Mouse (Mus musculus) brain, embryonic 14.5 days (tissue): ENCODE results near the gene Pdxdc1. TPM values are rescaled to one million over a fixed set of nuclear protein-coding genes. Genes with fewer than 3 reads are reported as not detected.

Experiments
- DNase-seq: peaks from one replicate; pipeline ENCODE4 v3.0.0-alpha.2; 2011; ENCODE audit warnings: low read depth
- CTCF ChIP-seq: fragments of 200-500 bp; IDR thresholded peaks from 2 replicates; pipeline ENCODE4 v1.5.1; 2012; ENCODE audit warnings: inconsistent platforms, mild to moderate bottlenecking, moderate library complexity, borderline replicate concordance; ENCODE audit not compliant: insufficient read depth, insufficient read length; ENCODE audit errors: extremely low read depth
- POLR2A ChIP-seq: fragments of 200-500 bp; IDR thresholded peaks from 2 replicates; pipeline ENCODE4 v1.6.1; 2012; ENCODE audit warnings: mild to moderate bottlenecking, inconsistent platforms, borderline replicate concordance; ENCODE audit not compliant: poor library complexity, insufficient read depth, insufficient read length, severe bottlenecking; ENCODE audit errors: extremely low read depth
- polyA plus RNA-seq: library from polyadenylated mRNA; depleted of rRNA; stranded (reverse); fragments of >200 nt; gene quantifications from 2 replicates; pipeline ENCODE4 v1.2.3, GENCODE M21; 2012

Gene Pdxdc1
- polyA plus RNA-seq, 1 experiment, result 57.9 TPM

DNA sequence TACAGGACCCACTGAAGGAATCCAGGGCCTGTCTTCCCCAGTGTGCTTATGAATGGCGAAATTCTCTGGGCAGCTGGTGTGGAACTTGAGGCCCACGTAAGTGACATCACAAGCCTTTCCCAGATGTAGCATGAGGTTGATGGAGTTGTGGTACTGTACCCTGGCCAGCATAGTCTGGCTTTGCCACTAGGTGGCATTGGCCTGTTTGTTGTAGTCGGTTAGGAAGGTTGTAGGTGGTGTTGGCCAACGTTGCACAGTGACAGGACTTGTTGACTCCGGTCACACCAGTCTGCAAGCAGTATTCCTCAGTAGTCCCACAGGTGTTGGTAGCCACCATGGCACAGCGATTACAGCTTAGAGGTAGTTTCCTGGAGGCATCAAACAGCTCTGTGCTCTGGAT lies 18.1 kb upstream of the Pdxdc1 start:
- no peak for DNase-seq
- TF ChIP-seq POLR2A, result no peak
- TF ChIP-seq CTCF, result no peak

DNA sequence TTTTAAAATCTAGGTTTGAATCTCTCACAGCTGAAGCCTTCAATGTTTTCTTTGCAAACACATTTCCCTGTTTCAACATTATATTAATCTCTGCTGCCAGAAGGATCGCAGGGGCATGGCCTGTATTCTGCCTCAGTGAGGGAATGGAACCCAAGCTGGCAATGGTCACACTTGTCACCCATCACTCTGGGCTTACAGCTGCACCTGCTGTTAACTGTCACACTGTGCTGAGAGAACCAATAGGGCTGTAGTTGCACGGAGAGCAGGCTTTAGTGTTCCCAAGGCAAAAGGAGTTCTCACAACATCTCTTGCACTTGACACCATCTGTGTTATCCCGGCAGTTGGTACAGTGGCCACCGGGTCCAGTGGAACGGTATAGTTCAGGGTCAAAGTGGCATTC lies 17.2 kb upstream of the Pdxdc1 start:
- no peak for DNase-seq
- TF ChIP-seq CTCF (no peak), POLR2A (no peak)

- no peak for DNase-seq
- no peak for TF ChIP-seq CTCF
- no peak for TF ChIP-seq POLR2A
Observed at GRCm38 (mm10) chr16:13907297-13907696, 4.4 kb upstream of the Pdxdc1 start.

- peak; percentile 97 for DNase-seq
- TF ChIP-seq CTCF, result peak; percentile 66; the same call in 1 of the 2 replicates
- TF ChIP-seq POLR2A, result no peak
Observed at GRCm38 (mm10) chr16:13903488-13903887, 557 bp upstream of the Pdxdc1 start.

DNA sequence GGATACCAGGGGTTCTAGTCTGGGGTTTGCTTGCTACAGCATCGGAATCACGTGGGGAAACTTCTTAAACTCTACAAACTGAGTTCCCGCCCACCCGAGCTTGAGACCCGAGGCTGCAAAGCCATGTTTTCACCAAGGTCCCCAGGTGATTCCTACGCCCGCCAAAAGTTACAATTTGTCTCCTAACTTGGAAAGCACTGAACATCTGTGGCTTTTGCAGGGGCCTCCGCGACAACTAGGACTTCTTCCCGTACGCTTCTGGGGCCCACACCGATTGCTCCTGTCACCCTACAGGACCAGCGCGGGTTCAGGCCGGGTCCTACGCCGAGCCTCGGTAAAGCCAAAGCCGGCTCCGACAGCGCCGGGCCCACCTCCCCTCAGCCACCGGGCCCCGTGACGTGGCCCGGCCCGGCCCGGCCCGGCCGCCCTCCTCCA lies 517 bp downstream of the Pdxdc1 start:
- no peak for TF ChIP-seq POLR2A
- no peak for TF ChIP-seq CTCF
- no peak for DNase-seq

GRCm38 (mm10) chr16:13898981-13899380 lies 4.0 kb downstream of the Pdxdc1 start:
- no peak for TF ChIP-seq CTCF
- no peak for TF ChIP-seq POLR2A
- DNase-seq, result no peak

- no peak for DNase-seq
- TF ChIP-seq POLR2A (no peak), CTCF (no peak)
Observed at GRCm38 (mm10) chr16:13896357-13896756, 6.6 kb downstream of the Pdxdc1 start.

- TF ChIP-seq POLR2A (no peak), CTCF (no peak)
- no peak for DNase-seq
Observed at GRCm38 (mm10) chr16:13895740-13896139, 7.2 kb downstream of the Pdxdc1 start.

- TF ChIP-seq POLR2A (no peak), CTCF (no peak)
- DNase-seq, result no peak
Observed at GRCm38 (mm10) chr16:13894097-13894496, 8.8 kb downstream of the Pdxdc1 start.

DNA sequence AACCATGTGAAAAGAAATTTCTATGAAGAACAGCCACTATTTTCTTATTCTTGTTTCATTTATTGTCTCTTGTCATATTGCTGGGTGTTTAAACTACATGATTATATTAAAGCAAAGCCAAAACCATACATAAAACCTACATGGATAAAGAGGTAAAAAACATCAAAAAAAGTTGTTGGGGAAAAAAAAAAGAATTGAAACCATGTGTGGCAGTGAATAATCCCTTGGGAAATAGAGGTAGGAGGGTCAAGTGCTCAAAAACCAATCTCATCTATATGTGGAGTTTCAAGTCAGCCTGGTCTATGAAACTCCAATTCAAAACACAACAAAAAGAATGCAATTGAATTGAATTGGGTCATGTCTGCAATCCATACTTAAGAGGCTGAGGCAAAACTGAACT lies 10.1 kb downstream of the Pdxdc1 start:
- no peak for TF ChIP-seq POLR2A
- no peak for TF ChIP-seq CTCF
- DNase-seq, result no peak

- TF ChIP-seq CTCF, result no peak
- TF ChIP-seq POLR2A, result no peak
- no peak for DNase-seq
Observed at GRCm38 (mm10) chr16:13890449-13890848, 12.5 kb downstream of the Pdxdc1 start.

- no peak for DNase-seq
- TF ChIP-seq CTCF, result no peak
- TF ChIP-seq POLR2A, result no peak
Observed at GRCm38 (mm10) chr16:13883094-13883774, 19.7 kb downstream of the Pdxdc1 start.
